Mouse (Mus musculus) lung, embryonic 14.5 days (tissue): ENCODE measurements at regions not wholly inside any gene's neighbourhood (a gene's known extent, or its start where the extent isn't known, plus 50 kb on each side); places are given as distances from the start of the nearest gene placed in this dataset.

Experiments used
- ATAC-seq: fragments of 200-750 bp; cut with Nextera tagmentation; 2 replicates; pipeline ENCODE4 v1.8.0; 2017; ENCODE audit warnings: mild to moderate bottlenecking, moderate TSS enrichment, moderate library complexity; ENCODE audit not compliant: insufficient read depth
- DNase-seq: peaks from one replicate; pipeline ENCODE4 v3.0.0-alpha.2; 2015
- H3K27ac ChIP-seq: fragments of 300-500 bp; sonication (generic); 2 replicates; pipeline ENCODE4 v1.5.1; 2014; ENCODE audit warnings: low read depth, mild to moderate bottlenecking, moderate library complexity
- H3K27me3 ChIP-seq: fragments of 300-500 bp; sonication (generic); 2 replicates; pipeline ENCODE4 v1.6.1; 2014; ENCODE audit warnings: low read length, control low read depth; ENCODE audit not compliant: insufficient read depth
- H3K36me3 ChIP-seq: fragments of 300-500 bp; sonication (generic); 2 replicates; pipeline ENCODE4 v1.6.1; 2014; ENCODE audit warnings: control low read depth; ENCODE audit not compliant: insufficient read depth
- H3K4me1 ChIP-seq: fragments of 300-500 bp; sonication (generic); 2 replicates; pipeline ENCODE4 v1.6.1; 2014; ENCODE audit warnings: antibody characterized with exemption, control low read depth; ENCODE audit not compliant: insufficient read depth
- H3K4me2 ChIP-seq: fragments of 300-500 bp; sonication (generic); 2 replicates; pipeline ENCODE4 v1.6.1; 2014; ENCODE audit warnings: mild to moderate bottlenecking
- H3K4me3 ChIP-seq: fragments of 300-500 bp; sonication (generic); 2 replicates; pipeline ENCODE4 v1.5.1; 2014; ENCODE audit warnings: low read depth, low read length
- H3K9ac ChIP-seq: fragments of 300-500 bp; sonication (generic); 2 replicates; pipeline ENCODE4 v1.6.1; 2014
- H3K9me3 ChIP-seq: fragments of 300-500 bp; sonication (generic); 2 replicates; pipeline ENCODE4 v1.6.1; 2016; ENCODE audit warnings: low read depth, low read length, control low read depth
- CTCF ChIP-seq: IDR thresholded peaks from 2 replicates; pipeline ENCODE4 v1.5.1; 2016; ENCODE audit warnings: antibody characterized with exemption, low read depth
- WGBS: fragments of 180-500 bp; shearing (Covaris S2); extraction: QIAGEN DNeasy Blood & Tissue Kit; methylation state at CpG from one replicate; pipeline ENCODE4 v1.1.7; 2014; 5-methylcytosine and 5-hydroxymethylcytosine counted together

- no peak overlapping the region for H3K4me3 ChIP-seq
- no peaks in the 10 kb centered on the region for H3K36me3 ChIP-seq
- DNase-seq (no peak), ATAC-seq (no peak)
- no peaks in the 10 kb centered on the region for H3K27me3 ChIP-seq
- TF ChIP-seq CTCF: no peak
- WGBS: 73% methylated on average over 4 of the region's 4 CpGs
- no peaks in the 10 kb centered on the region for H3K9me3 ChIP-seq
- H3K4me1 ChIP-seq: no peaks in the 10 kb centered on the region
- H3K4me2 ChIP-seq: no peak overlapping the region
- no peak overlapping the region for H3K9ac ChIP-seq
- H3K27ac ChIP-seq: no peak overlapping the region
Observed at GRCm38 (mm10) chr4:124221736-124222135, 303.9 kb upstream of the 4930535I16Rik start.

- Histone ChIP-seq H3K36me3 (no peaks in the 10 kb centered on the region), H3K9me3 (no peaks in the 10 kb centered on the region), H3K4me3 (no peak overlapping the region), H3K27me3 (no peaks in the 10 kb centered on the region), H3K9ac (no peak overlapping the region), H3K4me2 (0 out of 2 replicates have a peak overlapping the region, but pooled peaks have one; percentile 3), H3K27ac (peak overlapping the region; percentile 52), H3K4me1 (no peaks in the 10 kb centered on the region)
- ATAC-seq (peak; percentile 85), DNase-seq (peak; percentile 93)
- 28% methylated on average over 10 of the region's 10 CpGs for WGBS
- no peak for TF ChIP-seq CTCF
Observed at GRCm38 (mm10) chr4:124217206-124217605, 299.4 kb upstream of the 4930535I16Rik start.

DNA sequence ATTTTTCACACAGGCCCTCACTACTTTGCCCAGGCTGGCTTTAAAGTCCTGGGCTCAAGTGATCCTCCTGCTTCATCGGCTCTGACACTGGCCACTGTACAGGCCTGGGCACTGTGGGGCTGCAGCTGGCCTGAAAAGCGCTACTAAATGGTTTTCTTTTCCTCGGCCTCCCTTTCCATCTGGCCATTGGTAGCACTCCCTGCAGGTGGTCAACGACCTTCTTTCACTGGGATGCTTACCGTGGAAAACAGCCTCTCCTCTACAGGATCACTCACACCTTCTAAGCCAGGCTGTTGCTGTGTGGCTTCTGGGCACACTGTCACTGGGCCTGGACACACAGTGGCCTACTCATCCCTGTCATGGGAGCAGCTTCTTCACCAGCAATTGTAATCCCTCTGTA lies 298.5 kb upstream of the 4930535I16Rik start:
- H3K4me1 ChIP-seq: no peaks in the 10 kb centered on the region
- no peak overlapping the region for H3K27ac ChIP-seq
- no peaks in the 10 kb centered on the region for H3K9me3 ChIP-seq
- H3K27me3 ChIP-seq: no peaks in the 10 kb centered on the region
- H3K4me3 ChIP-seq: no peak overlapping the region
- no peaks in the 10 kb centered on the region for H3K36me3 ChIP-seq
- ATAC-seq (no peak), DNase-seq (no peak)
- H3K9ac ChIP-seq: no peak overlapping the region
- H3K4me2 ChIP-seq: no peak overlapping the region
- no peak for TF ChIP-seq CTCF
- 56% methylated on average over 5 of the region's 5 CpGs for WGBS

- DNase-seq: no peak
- 72% methylated on average over 7 of the region's 7 CpGs for WGBS
- Histone ChIP-seq H3K27me3 (no peaks in the 10 kb centered on the region), H3K4me3 (no peak overlapping the region), H3K4me1 (no peaks in the 10 kb centered on the region), H3K9me3 (no peaks in the 10 kb centered on the region), H3K9ac (no peak overlapping the region), H3K36me3 (no peaks in the 10 kb centered on the region), H3K27ac (no peak overlapping the region), H3K4me2 (no peak overlapping the region)
- ATAC-seq: no peak
- TF ChIP-seq CTCF: no peak
Observed at GRCm38 (mm10) chr4:124215077-124215476, 297.3 kb upstream of the 4930535I16Rik start.

- Histone ChIP-seq H3K4me3 (no peak overlapping the region), H3K36me3 (no peaks in the 10 kb centered on the region), H3K9me3 (no peaks in the 10 kb centered on the region), H3K4me2 (no peak overlapping the region), H3K4me1 (no peaks in the 10 kb centered on the region), H3K27ac (no peak overlapping the region), H3K9ac (no peak overlapping the region), H3K27me3 (no peaks in the 10 kb centered on the region)
- 37% methylated on average over 9 of the region's 9 CpGs for WGBS
- no peak for TF ChIP-seq CTCF
- ATAC-seq (no peak), DNase-seq (peak; percentile 40)
Observed at GRCm38 (mm10) chr4:124210103-124210502, 292.3 kb upstream of the 4930535I16Rik start.

- Histone ChIP-seq H3K9ac (no peak overlapping the region), H3K9me3 (no peaks in the 10 kb centered on the region; the same call in 1 of the 2 replicates), H3K27me3 (no peaks in the 10 kb centered on the region), H3K4me2 (no peak overlapping the region), H3K27ac (no peak overlapping the region), H3K36me3 (no peaks in the 10 kb centered on the region), H3K4me1 (no peaks in the 10 kb centered on the region), H3K4me3 (no peak overlapping the region)
- no peak for ATAC-seq
- WGBS: 81% methylated on average over 16 of the region's 16 CpGs
- no peak for TF ChIP-seq CTCF
- no peak for DNase-seq
Observed at GRCm38 (mm10) chr4:124206480-124206879, 288.7 kb upstream of the 4930535I16Rik start.

DNA sequence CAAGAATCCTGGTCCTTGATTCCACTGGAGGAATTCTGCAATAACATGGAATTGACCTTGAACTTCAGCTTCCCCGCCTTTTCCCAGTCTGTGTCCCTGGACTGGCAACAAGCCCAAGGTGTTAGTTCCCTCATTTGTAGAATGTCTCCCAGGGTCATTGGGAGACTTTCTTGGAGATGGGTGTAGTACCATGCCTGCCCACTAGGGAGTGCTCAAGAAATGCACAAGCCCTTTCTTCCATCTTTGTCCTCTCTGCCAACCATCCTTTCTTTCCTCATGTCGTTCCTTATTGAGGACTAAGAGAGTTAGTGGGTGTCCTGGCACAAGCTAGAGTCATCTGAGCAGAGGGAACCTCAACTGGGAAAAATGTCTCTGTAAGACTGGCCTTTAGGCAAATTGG lies 285.9 kb upstream of the 4930535I16Rik start:
- ATAC-seq (no peak), DNase-seq (peak; percentile 31)
- no peak overlapping the region for H3K4me2 ChIP-seq
- WGBS: 83% methylated on average over 2 of the region's 2 CpGs
- no peak overlapping the region for H3K9ac ChIP-seq
- H3K4me1 ChIP-seq: no peaks in the 10 kb centered on the region
- H3K27ac ChIP-seq: no peak overlapping the region
- no peak overlapping the region for H3K4me3 ChIP-seq
- peaks cover 9% of the 10 kb centered on the region; the same call in 1 of the 2 replicates for H3K27me3 ChIP-seq
- H3K9me3 ChIP-seq: no peaks in the 10 kb centered on the region; the same call in 1 of the 2 replicates
- peak; percentile 63 for TF ChIP-seq CTCF
- H3K36me3 ChIP-seq: no peaks in the 10 kb centered on the region
